Mouse (Mus musculus): ENCODE measurements around the gene Sorcs2. TPM values are rescaled to one million over a fixed set of nuclear protein-coding genes. Genes with fewer than 3 reads are reported as not detected.
"Not testable (repeated sequence)": the region's sequence is repeated elsewhere in the genome, so short reads cannot be mapped to it uniquely, and the experiment has no call there.

The Sorcs2 gene
- total RNA-seq, 2 experiments from 2014 or later: 15.6 to 16.0 TPM

- DNase-seq: no peak
These were observed 93.5 kb downstream of the Sorcs2 start for GRCm38 (mm10) chr5:36304299-36304980.

DNA sequence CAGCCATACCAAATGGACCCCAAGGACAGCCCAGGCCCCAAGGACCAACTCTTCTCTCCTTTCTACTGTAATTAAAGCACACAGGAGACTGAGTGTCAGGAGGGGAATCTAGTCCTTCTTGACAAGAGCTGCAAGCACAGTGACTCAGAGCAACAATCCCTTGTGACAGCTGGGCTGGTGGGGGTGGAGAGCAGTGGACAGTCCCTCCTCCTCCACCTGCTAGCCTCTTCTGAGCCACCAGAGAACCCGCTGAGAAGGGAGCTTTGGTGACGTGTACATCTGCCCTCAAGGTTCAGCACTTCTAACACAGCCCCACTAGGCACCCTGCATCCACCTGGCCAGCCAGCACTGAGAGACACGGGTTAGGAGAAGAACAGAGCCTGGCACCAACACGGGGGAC lies 96.8 kb downstream of the Sorcs2 start:
- DNase-seq: no peak

GRCm38 (mm10) chr5:36298049-36298448 lies 99.9 kb downstream of the Sorcs2 start:
- no peak for DNase-seq

DNA sequence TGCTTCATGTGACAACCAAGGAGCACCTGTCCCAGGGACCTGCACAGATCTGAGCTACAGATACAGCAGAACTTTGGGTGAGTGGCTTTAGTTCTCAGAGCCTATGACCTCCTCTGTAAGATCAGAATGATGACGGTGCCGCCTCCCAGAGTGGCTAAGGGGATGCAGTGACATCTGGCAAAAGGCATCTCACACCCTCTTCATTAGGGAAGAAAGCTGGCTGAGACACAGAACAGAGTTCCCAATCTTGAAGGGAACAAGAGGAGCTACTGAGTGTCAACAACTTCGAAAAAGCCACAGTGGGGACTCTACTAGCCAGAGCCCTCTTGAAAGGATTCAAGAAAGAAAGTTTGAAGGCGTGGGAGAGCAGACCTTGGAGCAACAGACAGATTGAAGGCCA lies 100.7 kb downstream of the Sorcs2 start:
- DNase-seq: no peak

DNA sequence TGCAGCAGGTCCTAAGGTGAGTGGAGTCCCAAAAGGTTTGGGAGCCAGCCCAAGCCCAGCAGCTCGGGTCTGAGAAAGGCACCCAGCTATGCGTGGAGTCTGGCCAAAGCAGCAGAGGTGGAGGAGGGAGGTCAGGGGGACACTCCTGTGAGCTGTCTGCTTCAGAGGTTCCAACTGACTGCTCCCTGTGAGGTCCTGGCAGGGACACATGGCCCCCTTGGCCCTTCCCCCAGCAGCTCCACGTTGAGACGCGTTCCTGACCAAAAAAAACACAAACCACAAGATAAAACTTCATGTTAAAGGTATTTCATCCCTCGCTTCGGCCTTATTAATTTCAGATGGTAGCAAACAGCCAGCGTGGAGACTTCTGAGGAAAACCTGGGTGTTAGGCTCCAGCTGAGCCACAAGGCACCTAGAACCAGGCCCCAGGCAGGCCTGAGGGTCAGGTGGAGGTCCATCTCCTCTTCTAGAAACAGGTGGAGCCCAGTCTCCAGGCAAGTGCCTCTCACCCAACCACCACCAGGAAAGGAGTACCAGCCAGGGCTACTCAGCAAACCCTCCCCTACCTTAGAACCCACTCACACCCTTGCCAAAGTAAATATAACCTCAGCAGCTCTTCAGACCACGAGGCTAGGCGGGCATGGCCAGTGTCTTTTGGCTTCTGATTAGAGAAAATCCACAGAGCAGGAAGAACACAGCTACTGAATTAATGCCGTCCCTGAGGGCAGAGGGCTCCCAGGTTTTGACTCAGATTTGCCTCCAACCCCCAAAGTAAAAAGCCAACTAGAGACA lies 104.6 kb downstream of the Sorcs2 start:
- no peak for DNase-seq

GRCm38 (mm10) chr5:36292321-36292720 lies 105.6 kb downstream of the Sorcs2 start:
- DNase-seq: no peak

DNA sequence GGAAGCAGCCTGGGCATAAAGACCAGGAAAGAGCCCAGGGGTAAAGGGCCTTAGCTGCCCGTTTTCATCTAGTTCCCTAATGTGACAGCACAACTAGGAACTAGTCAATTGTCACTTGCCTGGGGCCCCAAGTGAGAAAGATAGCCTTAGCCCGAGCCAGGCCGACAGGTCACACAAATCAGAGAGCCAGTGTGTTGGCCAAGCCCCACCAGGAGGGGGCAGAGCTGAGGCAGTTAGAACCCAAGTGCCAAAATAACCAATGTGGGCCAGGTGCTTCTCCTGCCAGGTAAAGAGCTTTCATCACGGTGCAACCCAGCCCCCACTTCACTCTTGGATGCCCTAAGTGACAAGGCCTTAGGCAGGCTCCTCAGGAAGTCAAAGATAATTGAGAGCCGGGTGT lies 106.7 kb downstream of the Sorcs2 start:
- no peak for DNase-seq

- no peak for DNase-seq
These were observed 112.5 kb downstream of the Sorcs2 start for GRCm38 (mm10) chr5:36285405-36285804.

DNA sequence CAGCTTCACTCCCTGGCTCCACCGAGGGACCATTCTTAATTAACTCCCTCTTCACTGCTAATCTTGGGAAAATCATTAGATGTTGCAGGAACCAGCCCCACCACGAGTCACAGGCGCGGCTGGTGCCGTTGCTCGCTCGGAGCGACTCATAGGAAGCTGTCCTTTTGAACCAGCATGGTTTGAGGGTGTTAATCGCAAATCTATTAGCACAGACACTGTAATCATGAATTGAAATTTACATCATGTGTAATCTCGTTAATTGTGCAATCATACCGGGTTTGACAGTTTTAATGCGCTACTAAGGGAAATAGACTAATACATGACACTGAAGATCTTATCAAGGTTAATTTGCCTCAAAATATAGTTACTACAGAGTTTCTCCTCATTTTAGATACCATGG lies 118.0 kb downstream of the Sorcs2 start:
- no peak for DNase-seq

DNA sequence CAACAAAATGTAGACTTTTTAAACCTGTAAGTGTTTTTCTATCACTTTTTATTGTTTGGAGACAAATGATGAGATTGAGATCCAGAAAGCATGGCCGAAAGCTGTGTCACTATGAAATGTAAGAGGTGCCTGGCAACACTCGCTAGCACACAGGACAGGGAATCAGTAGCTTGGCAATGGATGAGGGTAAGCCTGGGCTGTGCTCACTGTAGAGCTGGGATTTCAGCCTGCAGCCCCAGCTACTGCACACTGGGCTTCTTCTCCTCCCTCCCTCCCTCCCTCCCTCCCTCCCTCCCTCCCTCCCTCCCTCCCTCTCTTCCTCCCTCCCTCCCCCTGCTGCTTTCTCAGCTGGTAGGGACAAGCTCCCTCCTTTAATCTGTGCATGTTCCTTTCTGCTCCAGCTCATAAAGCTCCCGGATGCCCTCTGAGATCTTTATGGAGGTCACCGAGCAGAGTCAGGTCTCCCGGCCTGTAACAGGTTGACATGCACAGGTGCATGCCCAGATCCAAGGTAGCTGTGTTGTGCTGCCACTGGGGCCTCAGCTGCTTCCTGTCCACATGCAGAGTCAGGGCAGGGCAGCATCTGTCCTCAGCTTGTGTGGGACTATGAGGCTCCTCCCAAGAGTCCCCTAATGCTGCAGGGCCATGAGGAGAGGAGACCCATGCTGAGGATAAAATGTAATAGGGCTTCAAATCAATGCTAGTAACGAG lies 123.1 kb downstream of the Sorcs2 start:
- DNase-seq: no peak

DNA sequence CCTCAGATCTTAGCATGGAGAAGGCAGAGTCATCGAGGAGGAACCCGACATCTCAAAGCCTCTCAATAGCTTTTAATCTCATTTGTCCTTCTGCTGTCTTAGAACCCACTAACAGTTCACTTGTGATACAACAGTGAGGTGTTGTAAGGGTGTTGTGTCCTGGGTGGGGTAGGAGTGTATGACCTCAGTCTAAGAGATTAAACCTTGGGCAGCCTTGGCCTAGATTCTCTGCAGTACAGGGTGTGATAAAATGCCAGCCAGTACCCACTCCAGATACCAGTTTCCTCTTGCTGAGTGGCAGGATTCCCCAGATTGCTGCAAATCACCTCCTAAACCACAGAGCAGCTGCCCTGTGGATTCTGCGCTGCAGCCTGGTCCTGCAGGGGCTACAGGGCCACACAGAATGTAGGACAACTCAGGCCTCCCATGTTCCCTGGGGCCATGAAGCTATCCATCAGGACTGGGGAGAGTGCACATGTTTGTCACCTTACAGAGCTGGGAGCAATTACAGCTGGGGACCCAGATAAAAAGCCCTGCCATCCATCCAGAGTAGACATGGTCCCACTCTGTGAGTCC lies 130.7 kb downstream of the Sorcs2 start:
- no peak for DNase-seq

- DNase-seq: no peak
These were observed 137.1 kb downstream of the Sorcs2 start for GRCm38 (mm10) chr5:36260862-36261261.

- no peak for DNase-seq
These were observed 138.2 kb downstream of the Sorcs2 start for GRCm38 (mm10) chr5:36259691-36260124.

- no peak for DNase-seq
These were observed 139.4 kb downstream of the Sorcs2 start for GRCm38 (mm10) chr5:36258387-36259181.

GRCm38 (mm10) chr5:36257008-36257407 lies 140.9 kb downstream of the Sorcs2 start:
- no peak for DNase-seq

GRCm38 (mm10) chr5:36254642-36255516 lies 143.1 kb downstream of the Sorcs2 start:
- no peak for DNase-seq

DNA sequence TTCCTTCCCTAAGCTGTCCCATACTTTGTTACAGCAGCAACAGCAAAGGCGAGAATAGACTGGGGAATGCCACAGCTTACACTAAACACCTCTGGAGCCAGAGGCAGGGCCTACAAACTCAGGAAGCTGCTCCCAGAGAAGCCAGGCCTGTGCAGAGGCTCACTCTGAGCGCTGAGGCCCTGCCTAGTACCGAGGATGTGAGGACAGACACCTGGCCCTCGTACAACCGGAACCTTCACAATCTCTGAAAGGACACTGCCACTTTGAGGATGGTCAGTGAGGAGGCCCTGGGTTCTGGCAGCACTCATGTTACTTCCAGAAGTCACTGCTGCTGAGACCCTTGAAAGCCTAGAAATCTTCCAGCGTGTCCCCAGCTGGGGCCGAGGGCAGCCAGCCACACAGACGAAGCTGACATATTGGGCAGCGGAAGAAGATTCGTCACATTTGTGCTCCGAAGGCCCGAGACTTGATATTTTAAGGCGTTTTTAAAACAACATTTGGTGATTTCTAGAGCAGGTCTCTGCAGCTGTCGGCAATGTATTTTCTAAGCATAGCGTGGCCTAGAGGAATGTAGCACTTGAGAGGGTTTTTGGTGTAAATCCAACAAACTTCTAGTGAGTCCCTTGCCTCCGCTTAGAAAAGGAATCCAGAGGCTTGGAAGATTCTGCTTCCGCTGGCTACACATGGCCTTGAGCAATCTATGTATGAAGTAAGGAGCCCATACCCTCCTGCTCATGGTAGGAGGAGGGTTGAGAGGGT lies 145.0 kb downstream of the Sorcs2 start:
- DNase-seq: no peak

- no peak for DNase-seq
These were observed 149.9 kb downstream of the Sorcs2 start for GRCm38 (mm10) chr5:36248022-36248421.

DNA sequence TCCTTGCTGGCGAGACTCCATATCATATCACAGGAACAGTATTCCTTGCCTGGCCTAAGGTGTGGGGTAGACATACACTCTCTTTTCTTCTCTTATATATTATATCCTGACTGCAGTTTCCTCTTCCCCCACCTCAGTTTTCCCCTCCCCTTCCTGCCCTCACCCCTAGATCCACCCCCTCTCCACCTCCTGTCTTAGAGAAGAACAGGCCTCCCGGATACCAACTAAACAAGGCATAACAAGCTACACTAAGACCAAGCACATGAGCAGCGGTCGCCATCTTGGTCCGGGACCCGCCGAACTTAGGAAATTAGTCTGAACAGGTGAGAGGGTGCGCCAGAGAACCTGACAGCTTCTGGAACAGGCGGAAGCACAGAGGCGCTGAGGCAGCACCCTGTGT lies 160.4 kb downstream of the Sorcs2 start:
- DNase-seq: not testable (repeated sequence)

DNA sequence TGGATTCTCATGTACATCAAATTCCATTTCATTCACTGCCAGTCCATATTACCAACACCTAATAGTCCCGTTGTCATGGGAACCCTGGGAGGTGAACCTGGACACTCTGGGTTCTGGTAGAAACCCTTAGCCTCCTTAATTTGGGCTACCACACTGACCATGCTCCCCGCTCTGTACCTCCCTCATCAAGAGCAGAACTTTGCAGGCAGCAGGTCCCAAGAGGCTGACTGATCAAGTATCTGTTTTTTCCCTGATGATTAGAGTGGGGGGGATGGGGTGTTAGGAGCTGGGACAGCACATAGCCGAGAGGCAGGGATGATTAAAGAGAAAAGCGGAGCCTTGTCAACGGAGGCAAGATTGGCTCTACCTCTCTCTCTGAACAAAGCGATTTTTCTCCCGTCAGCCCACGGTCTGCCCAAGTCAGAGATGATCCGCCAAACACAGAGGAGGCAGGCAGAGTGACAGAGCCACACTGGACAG lies 167.6 kb downstream of the Sorcs2 start:
- DNase-seq: no peak

All from gastrocnemius, postnatal 10 days (tissue).